Mouse (Mus musculus) frontal cortex, postnatal 36 days (tissue): Measurements from ENCODE around the gene Rassf2.

Source experiments
- DNase-seq, 2 experiments: peaks; one replicate each; pipeline ENCODE4 v3.0.0; 2022; ENCODE audit warnings: low spot score in 2 of 2

Gene Rassf2

GRCm38 (mm10) chr2:132005445-132005844 lies 24.6 kb downstream of the Rassf2 start:
- no peak for DNase-seq

GRCm38 (mm10) chr2:132004495-132005136 lies 25.4 kb downstream of the Rassf2 start:
- DNase-seq = no peak

GRCm38 (mm10) chr2:132003916-132004315 lies 26.1 kb downstream of the Rassf2 start:
- no peak for DNase-seq

DNA sequence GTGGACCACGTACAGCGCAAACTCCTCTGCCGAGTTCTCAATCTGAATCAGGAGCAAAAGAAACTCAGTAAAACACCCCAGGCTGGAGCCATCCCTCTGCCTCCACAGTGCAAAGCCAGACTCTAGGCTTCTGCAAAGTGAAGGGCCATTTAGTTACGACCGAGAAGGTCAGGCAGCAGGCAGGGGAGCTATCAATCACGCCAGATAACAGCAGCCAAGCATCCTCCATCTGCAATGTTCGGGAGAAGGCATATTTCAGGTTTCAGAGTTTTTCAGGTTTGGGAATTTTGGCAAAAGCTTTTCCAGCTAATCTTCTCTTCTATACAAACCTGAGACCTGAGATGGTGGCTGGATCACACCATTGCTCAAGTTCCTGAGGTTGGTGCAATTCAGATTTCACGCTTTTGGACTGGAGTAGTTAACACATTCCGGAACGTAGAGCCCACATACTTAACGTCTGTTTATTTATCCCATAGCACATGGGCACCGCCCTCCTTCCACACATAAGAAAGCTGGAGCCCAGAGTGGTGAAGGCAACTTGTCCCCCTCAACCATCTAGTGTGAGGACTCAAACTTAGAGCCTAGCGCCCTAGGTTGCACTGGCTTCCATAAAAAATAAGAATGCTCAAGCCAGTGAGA lies 28.2 kb downstream of the Rassf2 start:
- no peak for DNase-seq

GRCm38 (mm10) chr2:131997356-131997755 lies 32.7 kb downstream of the Rassf2 start:
- no peak for DNase-seq

DNA sequence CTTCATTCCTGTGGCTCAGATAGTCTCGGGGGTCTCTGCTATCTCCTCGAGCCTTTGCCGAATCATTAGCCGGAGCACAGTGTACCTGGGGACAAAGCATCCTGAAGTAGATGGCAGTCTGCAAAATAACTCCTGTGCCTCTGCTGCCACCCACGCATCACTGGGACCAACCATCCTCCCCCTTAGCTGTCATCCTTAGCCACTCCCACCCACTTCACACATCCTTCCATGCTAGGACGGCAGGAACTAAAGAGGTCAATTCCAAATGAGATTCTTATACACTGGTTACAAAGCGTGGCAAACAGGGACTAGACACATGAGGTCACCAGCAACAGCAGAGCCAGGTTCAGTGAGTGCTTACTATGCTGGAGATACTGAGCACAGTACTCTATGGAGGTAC lies 33.7 kb downstream of the Rassf2 start:
- no peak for DNase-seq

- DNase-seq = peak; percentile 61 to 66
These were observed 34.3 kb downstream of the Rassf2 start for GRCm38 (mm10) chr2:131995742-131996141.

DNA sequence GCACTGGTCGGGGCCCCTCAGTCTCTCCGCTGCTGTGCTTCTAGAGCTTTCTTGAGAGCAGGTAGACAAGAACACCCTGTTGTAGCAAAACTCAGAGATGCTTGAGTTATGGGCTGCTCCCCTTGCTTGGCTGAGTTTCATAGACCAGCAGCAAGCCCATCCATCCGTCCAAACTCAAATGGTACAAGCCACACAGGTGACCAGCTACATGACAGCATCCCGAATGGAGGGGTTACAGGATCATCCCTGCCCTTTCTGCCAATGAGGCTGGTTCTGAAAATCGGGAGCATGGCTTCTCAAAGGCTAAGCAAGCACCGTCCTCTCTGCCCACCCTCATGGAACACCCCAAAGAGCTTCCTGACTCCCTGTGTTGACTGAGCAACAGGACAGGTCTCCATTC lies 35.1 kb downstream of the Rassf2 start:
- DNase-seq = no peak

DNA sequence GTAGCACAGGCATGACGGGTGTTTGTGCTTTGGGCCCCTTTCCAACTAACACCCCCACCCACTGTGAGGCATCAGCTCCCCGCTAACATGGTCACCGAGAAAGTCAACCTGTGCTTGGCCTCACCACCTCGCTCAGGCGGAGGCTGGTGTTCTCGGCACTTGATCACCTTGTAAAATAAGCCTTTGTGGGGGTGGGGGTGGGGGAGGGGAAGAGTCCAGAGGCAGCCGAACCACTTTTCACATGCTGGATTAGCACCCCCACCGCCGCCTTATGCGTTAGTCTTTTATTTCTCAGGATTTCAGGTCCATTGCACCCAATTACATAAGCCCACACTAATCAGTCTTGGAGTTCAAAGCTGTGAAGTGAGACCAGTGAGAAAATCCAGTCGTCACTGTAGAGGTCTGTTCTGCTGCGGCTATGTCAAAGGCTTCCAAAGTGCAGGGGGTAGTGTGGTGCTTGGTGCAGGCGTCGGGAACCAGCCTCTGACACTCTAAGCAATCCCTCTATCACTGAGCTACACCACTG lies 36.4 kb downstream of the Rassf2 start:
- no peak for DNase-seq

- DNase-seq = no peak
These were observed 36.9 kb downstream of the Rassf2 start for GRCm38 (mm10) chr2:131993151-131993550.

- DNase-seq = no peak
These were observed 37.6 kb downstream of the Rassf2 start for GRCm38 (mm10) chr2:131992487-131992886.

DNA sequence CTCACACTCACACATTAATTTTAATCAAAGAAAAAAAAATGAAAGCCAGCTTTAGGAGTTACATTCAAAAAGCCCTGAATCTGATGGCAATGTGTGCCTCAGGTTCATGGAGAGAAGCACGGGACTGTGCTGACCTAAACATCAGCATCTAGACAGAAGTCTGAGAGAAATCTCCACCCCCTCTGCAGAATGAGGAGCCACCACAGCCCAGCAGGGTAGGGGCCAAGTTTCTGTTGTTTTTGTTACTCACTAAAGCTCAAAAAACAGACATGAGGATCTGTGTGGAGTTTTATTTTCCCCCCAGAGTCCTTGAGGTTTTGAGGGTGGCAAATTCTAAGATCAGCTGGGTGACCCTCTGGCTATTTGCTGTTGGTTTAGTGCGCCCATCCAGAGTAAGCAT lies 41.5 kb downstream of the Rassf2 start:
- DNase-seq = no peak

DNA sequence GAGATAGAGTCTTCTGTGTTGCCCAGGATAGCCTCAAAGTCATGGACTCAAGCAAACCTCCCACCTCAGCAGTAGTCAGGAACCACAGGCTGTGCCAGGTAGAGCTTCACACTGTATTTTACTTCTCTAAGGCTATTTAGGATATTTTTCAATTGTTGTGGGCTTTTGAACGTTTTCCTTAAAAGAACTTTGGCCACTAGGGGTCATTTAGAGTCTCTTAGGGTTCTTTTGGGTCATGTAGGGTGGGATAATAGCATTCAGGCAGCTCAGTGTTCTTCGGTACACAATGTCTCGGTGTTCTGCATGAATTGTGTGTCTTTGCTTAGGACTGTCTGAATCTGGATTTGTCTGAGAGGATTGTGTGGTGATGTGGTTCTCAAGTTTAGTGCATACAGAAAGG lies 42.1 kb downstream of the Rassf2 start:
- no peak for DNase-seq

DNA sequence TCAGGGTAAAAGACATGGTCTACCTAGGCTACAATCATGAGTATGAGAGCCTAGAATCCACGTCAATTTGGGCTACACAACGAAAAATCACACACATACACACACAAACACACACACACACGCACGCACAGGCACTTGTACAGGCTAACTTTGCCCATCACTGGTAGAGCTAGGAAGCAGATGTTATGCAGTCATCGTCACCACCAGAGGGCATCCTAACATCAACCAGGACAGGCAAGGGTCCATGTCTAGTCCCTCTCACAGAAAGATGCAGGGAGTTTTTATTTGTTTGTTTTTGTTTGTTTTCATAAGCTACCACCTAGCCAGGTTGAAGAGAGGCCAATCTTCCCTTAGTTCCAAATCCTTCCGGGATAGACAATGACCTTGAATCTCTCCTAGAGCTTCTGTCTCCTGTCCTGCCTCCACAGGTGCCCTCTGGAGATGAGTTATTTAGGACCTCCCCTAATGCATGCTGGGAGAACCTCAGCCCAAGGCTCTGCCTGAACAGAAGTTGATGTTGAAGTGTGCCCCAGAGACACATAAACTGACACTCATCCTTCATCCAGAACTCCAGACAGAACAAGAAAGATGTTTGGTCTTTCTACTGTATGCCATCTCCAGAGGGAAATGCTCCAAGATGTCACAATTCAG lies 47.4 kb downstream of the Rassf2 start:
- peak; percentile 49 to 71 for DNase-seq

GRCm38 (mm10) chr2:131980866-131981265 lies 49.2 kb downstream of the Rassf2 start:
- no peak for DNase-seq

GRCm38 (mm10) chr2:131976663-131977062 lies 53.4 kb downstream of the Rassf2 start:
- DNase-seq = no peak

DNA sequence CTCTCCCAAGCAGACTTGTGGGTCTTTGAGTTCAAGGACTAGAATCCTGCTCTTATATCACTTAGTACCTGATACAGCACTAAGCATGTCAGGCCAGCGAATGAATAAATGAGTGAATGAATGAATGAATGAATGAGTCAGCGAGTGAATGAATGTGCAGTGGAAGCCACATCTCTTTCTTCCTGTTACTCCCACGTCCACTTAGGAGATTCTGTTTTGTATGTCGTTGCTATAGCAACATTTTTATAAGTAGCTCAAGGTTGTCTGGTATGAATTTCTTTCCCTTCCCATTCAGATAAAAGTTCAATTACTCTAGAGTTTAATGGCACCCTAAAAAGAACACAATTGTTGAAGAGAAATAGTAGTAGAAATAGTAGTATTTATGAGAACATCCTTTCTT lies 59.0 kb downstream of the Rassf2 start:
- no peak for DNase-seq

GRCm38 (mm10) chr2:131970597-131970996 lies 59.5 kb downstream of the Rassf2 start:
- DNase-seq = no peak

DNA sequence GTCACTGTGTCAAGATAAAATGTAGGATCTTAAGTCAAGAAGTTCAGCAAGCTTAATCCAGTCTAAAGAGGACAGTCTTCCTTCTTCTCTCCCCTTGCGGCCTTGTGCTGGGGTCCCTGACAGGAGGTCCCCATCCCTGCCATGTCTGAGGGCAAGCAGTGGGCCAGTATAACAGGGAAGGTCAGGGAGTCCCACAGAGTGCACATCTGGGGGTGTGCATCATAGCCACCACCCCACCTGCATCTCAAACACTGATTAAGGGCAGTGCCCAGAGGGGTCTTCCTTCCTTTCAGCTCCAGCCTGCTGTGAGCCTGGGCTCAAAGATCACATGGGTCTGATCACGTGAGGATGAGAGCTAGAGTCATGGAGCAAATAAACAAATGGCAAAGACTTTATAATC lies 68.4 kb downstream of the Rassf2 start:
- no peak for DNase-seq

- no peak for DNase-seq
These were observed 72.3 kb downstream of the Rassf2 start for GRCm38 (mm10) chr2:131957731-131958222.

- DNase-seq = no peak
These were observed 73.5 kb downstream of the Rassf2 start for GRCm38 (mm10) chr2:131956336-131957256.

- no peak for DNase-seq
These were observed 74.8 kb downstream of the Rassf2 start for GRCm38 (mm10) chr2:131955264-131955663.
